Mouse (Mus musculus) spleen, adult 18-20 months (tissue): ENCODE results near the gene Fam45a.
"Not testable (repeated sequence)": the region's sequence is repeated elsewhere in the genome, so short reads cannot be mapped to it uniquely, and the experiment has no call there.

Source experiments
- DNase-seq, 2 experiments: peaks; one replicate each; pipeline ENCODE4 v3.0.0; 2022; ENCODE audit warnings: mixed read lengths in 2 of 2

Fam45a gene

GRCm38 (mm10) chr19:60860868-60861700, 49.7 kb downstream of the Fam45a start, which contains the start of gene Sfxn4:
Gene Sfxn4 (minus strand): TSS chr19:60861479.
- peak; percentile 83 to 85 for DNase-seq

GRCm38 (mm10) chr19:60866169-60866568, 54.8 kb downstream of the Fam45a start:
- DNase-seq: not testable (repeated sequence)

GRCm38 (mm10) chr19:60870489-60870888, 59.1 kb downstream of the Fam45a start:
- no peak for DNase-seq

GRCm38 (mm10) chr19:60871366-60871765, 60.0 kb downstream of the Fam45a start:
- DNase-seq: no peak

GRCm38 (mm10) chr19:60872272-60872671, 60.9 kb downstream of the Fam45a start:
- DNase-seq: no peak

- no peak for DNase-seq
Observed at GRCm38 (mm10) chr19:60873501-60873900, 62.1 kb downstream of the Fam45a start.

GRCm38 (mm10) chr19:60874064-60874694, 62.8 kb downstream of the Fam45a start, which contains the start of gene Prdx3:
Gene Prdx3 (minus strand): TSS chr19:60874556.
- peak; percentile 98 for DNase-seq

- no peak for DNase-seq
Observed at GRCm38 (mm10) chr19:60883129-60883528, 71.7 kb downstream of the Fam45a start.
